Mouse (Mus musculus) embryonic facial prominence, embryonic 12.5 days (tissue): ENCODE results near the gene Dip2c. TPM values are rescaled to one million over a fixed set of nuclear protein-coding genes. Genes with fewer than 3 reads are reported as not detected.

Source experiments
- ATAC-seq: fragments of 200-750 bp; cut with Nextera tagmentation; 2 replicates; pipeline ENCODE4 v1.8.0; 2017; ENCODE audit not compliant: insufficient number of reproducible peaks, insufficient read depth, low FRiP score, low TSS enrichment
- H3K27ac ChIP-seq: fragments of 300-500 bp; sonication (generic); 2 replicates; pipeline ENCODE4 v1.5.1; 2016; ENCODE audit warnings: mild to moderate bottlenecking
- H3K27me3 ChIP-seq: fragments of 300-500 bp; sonication (generic); 2 replicates; pipeline ENCODE4 v1.6.1; 2016; ENCODE audit warnings: mild to moderate bottlenecking, moderate library complexity
- H3K36me3 ChIP-seq: fragments of 300-500 bp; sonication (generic); 2 replicates; pipeline ENCODE4 v1.6.1; 2016; ENCODE audit warnings: mild to moderate bottlenecking
- H3K4me1 ChIP-seq: fragments of 300-500 bp; sonication (generic); 2 replicates; pipeline ENCODE4 v1.6.1; 2016
- H3K4me2 ChIP-seq: fragments of 300-500 bp; sonication (generic); replicated peaks from 2 replicates; pipeline ENCODE4 v1.6.1; 2016; ENCODE audit warnings: mild to moderate bottlenecking, moderate library complexity
- H3K4me3 ChIP-seq: fragments of 300-500 bp; sonication (generic); 2 replicates; pipeline ENCODE4 v1.5.1; 2016; ENCODE audit warnings: mild to moderate bottlenecking
- H3K9ac ChIP-seq: fragments of 300-500 bp; sonication (generic); 2 replicates; pipeline ENCODE4 v1.6.1; 2016; ENCODE audit warnings: mild to moderate bottlenecking, moderate library complexity
- H3K9me3 ChIP-seq: fragments of 300-500 bp; sonication (generic); 2 replicates; pipeline ENCODE4 v1.6.1; 2016; ENCODE audit warnings: mild to moderate bottlenecking, moderate library complexity
- WGBS: fragments of 180-500 bp; shearing (Covaris S2); methylation state at CpG from one replicate; pipeline ENCODE4 v1.1.7; 2016; 5-methylcytosine and 5-hydroxymethylcytosine counted together
- polyA plus RNA-seq: library from polyadenylated mRNA; unstranded; fragments of >200 nt; fragmentation: Nextera tagmentation; extraction: Ambion mirVana; gene quantifications from 2 replicates; pipeline ENCODE4 v1.2.1, GENCODE M21; 2016

The Dip2c gene
- polyA plus RNA-seq, 1 experiment from 2014 or later = 8.6 TPM

- ATAC-seq = no peak
- Histone ChIP-seq H3K4me1 (no peaks in the 10 kb centered on the region; the same call in 1 of the 2 replicates), H3K4me2 (no peak overlapping the region), H3K9ac (no peak overlapping the region), H3K36me3 (no peaks in the 10 kb centered on the region), H3K27me3 (no peaks in the 10 kb centered on the region), H3K27ac (no peak overlapping the region), H3K9me3 (no peaks in the 10 kb centered on the region), H3K4me3 (no peak overlapping the region)
- WGBS = 77% methylated on average over 6 of the region's 6 CpGs
These were observed 20.0 kb downstream of the Dip2c start for GRCm38 (mm10) chr13:9296285-9296684.

- 82% methylated on average over 3 of the region's 3 CpGs for WGBS
- no peak overlapping the region for H3K9ac ChIP-seq
- no peaks in the 10 kb centered on the region; the same call in 1 of the 2 replicates for H3K4me1 ChIP-seq
- no peak overlapping the region for H3K4me3 ChIP-seq
- H3K9me3 ChIP-seq = no peaks in the 10 kb centered on the region
- ATAC-seq = no peak
- no peak overlapping the region for H3K27ac ChIP-seq
- H3K36me3 ChIP-seq = no peaks in the 10 kb centered on the region
- H3K4me2 ChIP-seq = no peak overlapping the region
- H3K27me3 ChIP-seq = no peaks in the 10 kb centered on the region
These were observed 20.9 kb downstream of the Dip2c start for GRCm38 (mm10) chr13:9297266-9297665.

DNA sequence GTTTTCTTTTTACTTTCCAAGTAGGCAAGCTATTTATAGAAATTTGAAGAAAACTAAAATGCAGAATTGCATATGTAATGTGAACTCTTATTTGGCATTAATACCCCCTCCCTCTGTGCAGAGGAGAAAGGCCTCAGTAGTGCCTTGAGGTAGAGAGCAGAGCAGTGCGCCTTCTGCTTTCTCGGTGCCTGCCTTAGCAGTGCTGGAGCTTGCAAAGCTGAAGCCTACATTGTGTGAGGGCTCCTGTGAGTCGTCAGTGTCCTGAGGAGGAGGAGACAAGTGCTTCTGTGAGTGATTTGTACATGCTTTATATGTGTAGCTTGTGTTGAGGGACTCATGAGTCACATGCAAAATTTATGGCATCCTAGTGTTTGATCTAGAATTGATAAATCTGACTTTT lies 21.4 kb downstream of the Dip2c start:
- Histone ChIP-seq H3K4me2 (no peak overlapping the region), H3K4me3 (no peak overlapping the region), H3K27me3 (no peaks in the 10 kb centered on the region), H3K9me3 (no peaks in the 10 kb centered on the region), H3K9ac (no peak overlapping the region), H3K27ac (no peak overlapping the region), H3K36me3 (no peaks in the 10 kb centered on the region), H3K4me1 (no peaks in the 10 kb centered on the region; the same call in 1 of the 2 replicates)
- 81% methylated on average over 3 of the region's 3 CpGs for WGBS
- ATAC-seq = no peak

GRCm38 (mm10) chr13:9299657-9300056 lies 23.3 kb downstream of the Dip2c start:
- Histone ChIP-seq H3K4me2 (no peak overlapping the region), H3K9me3 (no peaks in the 10 kb centered on the region), H3K36me3 (no peaks in the 10 kb centered on the region), H3K4me3 (no peak overlapping the region), H3K9ac (no peak overlapping the region), H3K4me1 (no peaks in the 10 kb centered on the region; the same call in 1 of the 2 replicates), H3K27ac (no peak overlapping the region), H3K27me3 (no peaks in the 10 kb centered on the region)
- ATAC-seq = no peak
- 76% methylated on average over 2 of the region's 2 CpGs for WGBS

DNA sequence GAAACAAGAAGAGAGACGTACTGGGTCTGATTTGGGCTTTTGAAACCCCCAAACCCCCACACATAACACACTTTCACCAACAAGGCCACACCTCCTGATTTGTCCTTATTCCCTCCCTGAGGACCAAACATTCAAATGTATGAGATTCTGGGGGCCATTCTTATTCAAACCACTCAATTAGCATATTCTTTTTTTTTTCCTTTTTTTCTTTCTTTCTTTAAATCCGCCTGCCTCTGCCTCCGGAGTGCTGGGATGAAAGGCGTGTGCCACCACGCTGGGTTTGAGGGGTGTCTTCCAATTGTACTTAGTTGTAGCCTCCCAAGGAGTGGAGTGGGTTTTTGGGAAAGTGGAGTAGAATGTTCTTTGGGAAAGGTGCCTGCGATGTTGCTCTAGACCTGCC lies 32.5 kb downstream of the Dip2c start:
- Histone ChIP-seq H3K36me3 (no peaks in the 10 kb centered on the region), H3K9ac (no peak overlapping the region), H3K4me2 (no peak overlapping the region), H3K27me3 (no peaks in the 10 kb centered on the region), H3K4me3 (no peak overlapping the region), H3K9me3 (no peaks in the 10 kb centered on the region), H3K27ac (no peak overlapping the region), H3K4me1 (no peaks in the 10 kb centered on the region)
- no peak for ATAC-seq
- 73% methylated on average over 6 of the region's 6 CpGs for WGBS

DNA sequence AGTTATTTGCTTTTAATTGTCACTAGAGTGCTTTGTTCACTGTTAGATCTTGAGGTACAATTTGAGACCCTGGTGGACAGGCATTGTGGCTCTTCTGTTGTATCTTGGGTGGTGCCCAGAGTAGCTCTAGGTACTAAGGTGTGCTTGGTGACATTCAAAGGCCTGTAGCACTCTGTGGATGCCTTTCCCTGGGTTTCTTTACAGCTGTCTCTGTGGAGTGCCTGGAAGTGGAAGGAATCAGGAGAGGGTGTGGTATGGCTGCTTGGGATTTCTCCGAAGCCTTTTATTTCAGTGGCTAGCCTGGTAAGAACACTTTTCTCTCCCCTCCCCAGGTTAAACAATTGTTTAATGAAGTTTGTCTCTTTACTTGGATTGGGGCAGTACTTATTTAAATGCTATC lies 34.5 kb downstream of the Dip2c start:
- H3K9me3 ChIP-seq = no peaks in the 10 kb centered on the region
- no peak overlapping the region for H3K4me2 ChIP-seq
- H3K4me1 ChIP-seq = peaks cover 3% of the 10 kb centered on the region; the same call in 1 of the 2 replicates
- no peak overlapping the region for H3K9ac ChIP-seq
- no peaks in the 10 kb centered on the region for H3K36me3 ChIP-seq
- H3K4me3 ChIP-seq = no peak overlapping the region
- no peaks in the 10 kb centered on the region for H3K27me3 ChIP-seq
- WGBS = 91% methylated on average over 1 of the region's 1 CpGs
- ATAC-seq = no peak
- no peak overlapping the region for H3K27ac ChIP-seq

DNA sequence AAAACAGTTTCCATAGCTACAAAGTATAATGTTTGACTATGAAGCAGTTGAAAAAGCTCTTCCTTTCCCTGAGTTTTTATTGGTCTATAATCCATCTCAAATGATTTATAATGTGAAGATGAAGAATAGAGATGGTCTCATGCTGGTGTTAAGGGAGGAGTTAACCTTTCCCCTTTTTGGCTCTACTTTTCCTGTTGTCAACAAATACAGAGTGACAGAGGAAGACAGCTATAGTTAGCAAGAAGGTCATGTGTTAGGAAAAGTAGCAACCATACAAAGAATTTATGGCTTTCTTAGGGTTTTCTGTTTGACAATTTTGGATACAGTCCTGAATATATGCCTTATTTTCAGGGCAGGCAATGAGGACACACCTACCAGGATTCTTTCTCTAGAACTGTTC lies 36.6 kb downstream of the Dip2c start:
- no peak for ATAC-seq
- no peaks in the 10 kb centered on the region for H3K36me3 ChIP-seq
- H3K9me3 ChIP-seq = no peaks in the 10 kb centered on the region
- peaks cover 3% of the 10 kb centered on the region; the same call in 1 of the 2 replicates for H3K4me1 ChIP-seq
- H3K4me3 ChIP-seq = no peak overlapping the region
- H3K9ac ChIP-seq = no peak overlapping the region
- H3K4me2 ChIP-seq = no peak overlapping the region
- no peak overlapping the region for H3K27ac ChIP-seq
- H3K27me3 ChIP-seq = no peaks in the 10 kb centered on the region

DNA sequence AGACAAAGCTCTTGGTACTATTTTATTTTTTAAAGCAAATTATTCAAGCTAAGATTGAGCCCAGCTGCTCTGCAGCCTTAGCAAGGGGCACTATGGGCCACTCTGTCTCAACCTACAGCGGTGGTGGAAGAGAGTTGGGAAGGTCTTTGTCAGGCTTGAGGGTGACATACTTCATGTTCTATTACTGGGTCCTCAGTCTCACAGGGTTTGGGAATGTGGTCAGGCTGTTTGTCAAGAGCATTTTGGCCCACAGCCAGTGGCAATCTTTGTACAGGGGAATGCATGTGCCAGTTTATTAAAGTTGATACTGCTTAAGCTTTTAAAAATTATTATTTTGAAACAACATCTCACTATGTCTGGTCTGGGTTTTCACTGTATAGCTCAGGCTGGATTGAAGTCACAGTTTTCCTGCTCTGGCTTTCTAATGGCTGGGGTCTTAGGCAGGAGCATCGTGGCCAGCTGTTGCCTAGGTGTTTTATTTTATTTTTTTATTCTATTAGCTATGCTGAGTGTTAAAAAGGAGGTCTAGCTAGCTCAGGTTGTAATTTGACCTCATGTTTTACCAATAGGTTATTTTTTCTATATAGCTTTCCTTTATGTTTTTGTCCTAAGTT lies 37.9 kb downstream of the Dip2c start:
- 68% methylated on average over 2 of the region's 2 CpGs for WGBS
- Histone ChIP-seq H3K9me3 (no peaks in the 10 kb centered on the region), H3K36me3 (no peaks in the 10 kb centered on the region), H3K4me1 (peaks cover 3% of the 10 kb centered on the region; the same call in 1 of the 2 replicates), H3K4me3 (no peak overlapping the region), H3K4me2 (no peak overlapping the region), H3K27ac (no peak overlapping the region), H3K27me3 (no peaks in the 10 kb centered on the region), H3K9ac (no peak overlapping the region)
- no peak for ATAC-seq

DNA sequence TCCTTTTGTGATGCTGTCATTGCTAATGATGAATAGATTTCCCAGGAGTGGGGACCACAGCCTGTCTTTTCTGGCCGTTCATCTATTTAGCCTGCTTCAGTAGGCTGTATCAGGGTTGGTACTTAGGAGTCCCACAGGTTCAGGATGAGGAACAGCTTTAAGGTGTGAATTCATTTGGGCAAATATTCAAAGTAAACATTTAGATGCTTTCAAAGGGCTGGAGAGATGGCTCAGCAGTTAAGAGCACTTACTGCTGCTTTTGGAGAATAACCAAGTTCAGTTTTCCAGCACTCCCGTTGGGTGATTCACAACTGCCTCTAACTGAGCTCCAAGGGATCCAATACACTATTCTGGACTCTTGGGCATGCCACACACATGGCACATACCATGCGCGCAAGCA lies 38.4 kb downstream of the Dip2c start:
- no peak for ATAC-seq
- 72% methylated on average over 4 of the region's 4 CpGs for WGBS
- H3K27me3 ChIP-seq = no peaks in the 10 kb centered on the region
- no peak overlapping the region for H3K9ac ChIP-seq
- H3K4me2 ChIP-seq = no peak overlapping the region
- peaks cover 3% of the 10 kb centered on the region; the same call in 1 of the 2 replicates for H3K4me1 ChIP-seq
- H3K27ac ChIP-seq = no peak overlapping the region
- H3K36me3 ChIP-seq = no peaks in the 10 kb centered on the region
- no peaks in the 10 kb centered on the region for H3K9me3 ChIP-seq
- H3K4me3 ChIP-seq = no peak overlapping the region

GRCm38 (mm10) chr13:9319745-9320144 lies 43.4 kb downstream of the Dip2c start:
- no peaks in the 10 kb centered on the region for H3K9me3 ChIP-seq
- no peak overlapping the region for H3K27ac ChIP-seq
- H3K9ac ChIP-seq = no peak overlapping the region
- no peak for ATAC-seq
- H3K36me3 ChIP-seq = no peaks in the 10 kb centered on the region
- no peaks in the 10 kb centered on the region for H3K27me3 ChIP-seq
- no peak overlapping the region for H3K4me2 ChIP-seq
- 89% methylated on average over 2 of the region's 2 CpGs for WGBS
- H3K4me1 ChIP-seq = no peaks in the 10 kb centered on the region
- H3K4me3 ChIP-seq = no peak overlapping the region

GRCm38 (mm10) chr13:9325262-9325661 lies 48.9 kb downstream of the Dip2c start:
- no peaks in the 10 kb centered on the region for H3K27me3 ChIP-seq
- ATAC-seq = no peak

DNA sequence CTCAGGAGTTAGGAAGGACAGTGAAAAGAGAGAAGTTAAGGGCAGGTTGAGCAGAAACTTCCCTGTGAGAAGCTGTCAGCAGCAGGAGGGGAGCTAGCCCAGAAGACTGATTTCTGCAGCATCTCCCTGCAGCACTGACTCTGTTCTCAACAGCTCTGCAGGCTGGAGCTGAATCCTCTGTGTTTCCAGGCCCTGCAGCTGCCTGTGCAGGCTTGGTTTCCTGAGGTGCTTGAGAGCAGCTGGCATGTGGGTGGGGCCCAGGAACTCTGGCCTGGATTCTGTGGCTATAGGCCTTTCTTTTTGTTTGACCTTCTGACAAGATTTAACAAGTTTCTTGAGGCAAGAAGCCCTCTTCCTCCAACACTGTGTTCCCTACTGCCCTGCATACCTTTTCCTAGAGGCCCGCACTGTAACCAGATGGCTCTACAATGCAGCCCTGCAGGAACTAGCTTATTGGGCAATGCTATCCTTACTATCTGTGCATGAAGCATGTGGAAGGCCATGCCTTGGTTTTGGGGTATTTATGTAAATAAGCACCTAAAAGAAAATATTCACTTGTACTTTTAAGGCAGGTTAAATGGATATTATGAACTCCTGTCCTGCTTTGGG lies 53.1 kb downstream of the Dip2c start:
- Histone ChIP-seq H3K27me3 (no peaks in the 10 kb centered on the region), H3K4me3 (no peak overlapping the region), H3K4me1 (peaks cover 7% of the 10 kb centered on the region; the same call in 1 of the 2 replicates), H3K9me3 (no peaks in the 10 kb centered on the region), H3K36me3 (no peaks in the 10 kb centered on the region), H3K9ac (no peak overlapping the region), H3K27ac (peak overlapping the region; percentile 46; the same call in 1 of the 2 replicates), H3K4me2 (no peak overlapping the region)
- ATAC-seq = no peak
- 63% methylated on average over 1 of the region's 1 CpGs for WGBS

More at GRCm38 (mm10) chr13:9325262-9325661, 48.9 kb downstream of the Dip2c start:
- Histone ChIP-seq H3K36me3 (no peaks in the 10 kb centered on the region), H3K9ac (no peak overlapping the region), H3K27ac (no peak overlapping the region), H3K4me2 (no peak overlapping the region), H3K9me3 (no peaks in the 10 kb centered on the region), H3K4me3 (no peak overlapping the region), H3K4me1 (peaks cover 7% of the 10 kb centered on the region; the same call in 1 of the 2 replicates)
- WGBS = 67% methylated on average over 1 of the region's 1 CpGs
